Mouse (Mus musculus): Measurements from ENCODE around the gene Art2b. TPM values are rescaled to one million over a fixed set of nuclear protein-coding genes. Genes with fewer than 3 reads are reported as not detected.
"Not testable (repeated sequence)": the region's sequence is repeated elsewhere in the genome, so short reads cannot be mapped to it uniquely, and the experiment has no call there.

Art2b gene
- total RNA-seq (2021): not detected
- long read RNA-seq, experiment 1: 0 reads
- long read RNA-seq, experiment 2: 0 reads

DNA sequence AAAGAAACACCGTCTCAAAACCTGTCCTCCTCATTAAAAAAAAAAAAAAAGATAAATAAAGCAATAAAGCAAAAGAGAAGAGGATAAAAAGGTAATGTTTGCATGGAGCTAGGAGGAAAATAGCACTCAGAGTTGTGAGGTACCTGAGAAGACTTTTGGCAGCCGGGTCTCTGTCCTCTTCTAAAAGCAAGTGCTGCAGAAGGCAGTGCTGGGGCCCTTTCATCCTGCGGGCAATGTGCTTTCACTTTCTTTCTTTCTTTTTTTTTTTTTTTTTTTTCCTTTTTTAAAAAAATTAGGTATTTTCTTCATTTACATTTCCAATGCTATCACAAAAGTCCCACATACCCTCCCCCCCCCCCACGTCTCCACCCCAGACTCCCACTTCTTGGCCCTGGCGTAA lies at the start of gene Art2b:
TSS of gene Art2b (minus strand) at position 193 of the 400 bp plus-strand sequence.
- no peak for DNase-seq

DNA sequence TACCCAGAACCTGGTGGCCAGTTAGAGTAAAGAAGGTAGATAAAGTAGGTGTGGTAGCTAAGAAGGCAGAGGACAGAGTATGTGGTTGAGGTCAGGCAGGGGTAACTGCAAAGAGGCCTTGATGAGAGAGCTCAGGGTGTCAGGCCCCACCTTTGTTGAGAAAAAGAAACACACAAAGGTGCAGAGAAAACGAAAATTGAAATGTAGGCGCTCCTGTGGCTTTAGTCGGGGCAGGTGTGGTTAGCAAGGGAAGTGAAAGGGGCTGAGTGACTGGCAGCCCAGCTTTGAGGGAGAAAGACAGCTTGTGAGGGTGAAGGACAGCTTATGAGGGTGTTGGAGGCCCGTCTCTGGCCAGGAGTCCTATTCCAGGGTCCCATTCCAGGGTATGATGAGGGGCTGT lies 49.1 kb upstream of the Art2b start:
- no peak for DNase-seq

DNA sequence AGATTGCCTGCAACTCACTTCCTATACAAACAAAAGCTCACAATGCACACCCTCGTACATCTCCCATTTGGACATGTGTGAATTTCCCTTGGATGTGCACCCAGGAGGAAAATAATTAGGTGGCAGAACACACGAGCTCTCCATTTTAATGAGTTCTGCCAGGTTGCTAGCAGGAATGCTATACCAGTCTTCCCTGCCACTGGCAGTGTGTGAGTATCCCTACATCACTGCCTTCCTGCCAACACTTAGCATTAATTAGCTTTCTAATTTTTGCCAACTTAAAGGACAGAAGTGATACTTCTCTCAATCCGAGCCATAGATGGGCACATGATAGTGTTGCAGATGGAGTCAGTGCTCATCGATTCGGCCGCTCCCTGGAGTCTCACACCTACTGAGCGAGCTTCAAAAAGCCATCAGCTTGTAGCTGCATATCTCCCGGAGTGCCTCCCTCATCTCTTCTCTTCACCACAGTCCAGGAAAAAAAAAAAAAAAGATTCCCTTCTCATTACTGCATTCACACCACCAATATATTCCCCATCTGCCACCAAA lies 48.3 kb upstream of the Art2b start:
- DNase-seq: no peak

DNA sequence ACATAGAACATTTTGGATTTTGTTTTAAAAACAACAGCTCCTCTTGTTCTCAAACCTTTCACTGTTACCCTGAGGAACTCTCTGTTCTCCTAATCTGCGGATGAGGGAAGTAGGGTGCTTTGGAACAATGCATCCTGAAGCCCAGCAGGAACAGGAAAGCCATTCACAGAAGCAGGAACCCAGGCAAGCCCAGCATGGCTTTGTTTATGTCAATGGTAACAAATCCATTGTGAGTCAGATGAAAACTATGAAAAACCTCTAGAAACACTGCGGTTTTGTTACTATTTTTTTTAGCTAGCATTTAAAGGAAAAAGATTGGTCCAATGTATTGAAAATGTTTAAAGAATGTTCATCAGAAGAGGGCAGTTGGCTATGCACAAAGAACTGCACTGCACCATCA lies 43.1 kb upstream of the Art2b start:
- DNase-seq: no peak

DNA sequence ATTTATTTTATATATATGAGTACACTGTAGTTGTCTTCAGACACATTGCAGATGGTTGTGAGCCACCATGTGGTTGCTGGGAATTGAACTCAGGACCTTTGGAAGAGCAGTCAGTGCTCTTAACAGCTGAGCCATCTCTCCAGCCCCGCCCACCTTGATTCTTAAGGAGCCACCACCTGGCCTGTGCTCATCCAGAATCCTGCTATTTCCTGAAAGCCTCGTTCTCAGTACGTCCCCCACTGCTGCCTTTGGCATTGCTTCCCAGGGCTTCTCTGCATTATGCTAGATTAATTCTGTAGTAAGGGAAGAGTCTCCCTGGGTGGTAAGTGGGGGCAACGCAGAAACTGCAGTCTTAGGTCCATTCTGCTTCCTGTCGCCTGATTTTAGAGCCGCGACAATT lies 41.8 kb upstream of the Art2b start:
- DNase-seq: not testable (repeated sequence)

DNA sequence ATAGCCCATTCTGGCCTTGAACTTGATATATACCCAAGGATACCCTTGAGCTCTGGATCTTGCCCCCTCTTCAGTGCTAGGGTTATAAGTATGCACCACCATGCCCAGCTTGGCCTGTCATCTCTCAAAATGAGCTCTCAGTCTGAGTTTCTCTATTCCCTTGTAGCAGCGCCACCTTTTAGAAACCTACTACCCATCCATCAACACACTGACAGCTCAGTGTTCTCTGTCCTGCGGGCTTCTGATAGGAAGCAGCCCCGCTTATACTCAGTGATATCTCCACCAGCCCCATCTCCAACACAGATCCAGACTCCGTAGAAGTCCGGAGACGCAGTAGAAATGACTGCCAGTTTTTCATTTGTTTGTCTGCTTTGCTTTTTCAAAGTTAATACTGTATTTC lies 38.9 kb upstream of the Art2b start:
- no peak for DNase-seq

DNA sequence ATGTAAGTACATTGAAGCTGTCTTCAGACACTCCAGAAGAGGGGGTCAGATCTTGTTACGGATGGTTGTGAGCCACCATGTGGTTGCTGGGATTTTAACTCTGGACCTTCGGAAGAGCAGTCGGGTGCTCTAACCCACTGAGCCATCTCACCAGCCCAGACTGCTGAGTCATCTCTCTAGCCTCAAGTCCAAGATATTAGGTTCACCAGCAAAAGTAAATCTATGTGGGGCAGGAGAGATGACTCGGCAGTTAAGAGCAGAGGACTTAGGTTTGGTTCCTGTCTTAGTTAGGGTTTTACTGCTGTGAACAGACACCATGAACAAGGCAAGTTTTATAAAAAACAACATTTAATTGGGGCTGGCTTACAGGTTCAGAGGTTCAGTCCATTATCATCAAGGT lies 36.5 kb upstream of the Art2b start:
- DNase-seq: not testable (repeated sequence)

DNA sequence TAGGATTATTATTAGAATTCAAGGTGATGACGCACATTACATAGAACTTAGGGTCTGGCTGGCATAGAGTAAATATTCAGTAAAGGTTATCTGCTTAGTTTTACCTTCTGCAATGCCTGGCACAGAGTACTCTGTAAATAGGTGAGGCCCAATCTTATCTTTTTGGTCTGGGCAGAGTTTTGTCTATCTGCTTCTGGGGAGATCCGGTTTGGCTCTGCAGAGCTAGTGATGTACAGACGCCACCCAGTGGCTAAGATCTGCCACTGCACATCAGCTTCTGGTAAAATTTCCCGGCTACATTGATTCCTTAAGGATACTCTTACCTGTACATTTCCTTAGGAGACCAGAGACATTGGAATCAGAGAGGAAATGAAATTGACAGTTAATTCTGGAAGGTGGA lies 35.0 kb upstream of the Art2b start:
- DNase-seq: peak; percentile 55 to 62

DNA sequence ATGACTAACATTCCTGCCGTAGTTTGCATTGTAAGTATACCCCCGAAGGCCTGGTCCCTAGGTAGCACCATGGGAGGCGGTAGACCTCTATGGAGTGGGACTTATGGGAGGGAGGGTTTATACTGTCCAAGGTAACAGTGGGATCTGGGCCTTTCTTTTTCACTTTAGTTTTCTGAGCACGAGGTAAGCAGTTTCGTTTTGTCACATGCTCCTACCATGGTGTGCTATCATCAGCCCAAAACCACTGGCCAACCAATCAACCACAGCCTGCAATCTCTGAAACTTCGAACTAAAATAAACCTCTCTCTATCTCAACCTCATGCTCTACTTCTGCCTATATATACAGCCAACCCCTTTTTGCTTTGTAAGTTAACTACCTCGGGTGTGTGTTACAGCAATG lies 32.9 kb upstream of the Art2b start:
- DNase-seq: no peak

DNA sequence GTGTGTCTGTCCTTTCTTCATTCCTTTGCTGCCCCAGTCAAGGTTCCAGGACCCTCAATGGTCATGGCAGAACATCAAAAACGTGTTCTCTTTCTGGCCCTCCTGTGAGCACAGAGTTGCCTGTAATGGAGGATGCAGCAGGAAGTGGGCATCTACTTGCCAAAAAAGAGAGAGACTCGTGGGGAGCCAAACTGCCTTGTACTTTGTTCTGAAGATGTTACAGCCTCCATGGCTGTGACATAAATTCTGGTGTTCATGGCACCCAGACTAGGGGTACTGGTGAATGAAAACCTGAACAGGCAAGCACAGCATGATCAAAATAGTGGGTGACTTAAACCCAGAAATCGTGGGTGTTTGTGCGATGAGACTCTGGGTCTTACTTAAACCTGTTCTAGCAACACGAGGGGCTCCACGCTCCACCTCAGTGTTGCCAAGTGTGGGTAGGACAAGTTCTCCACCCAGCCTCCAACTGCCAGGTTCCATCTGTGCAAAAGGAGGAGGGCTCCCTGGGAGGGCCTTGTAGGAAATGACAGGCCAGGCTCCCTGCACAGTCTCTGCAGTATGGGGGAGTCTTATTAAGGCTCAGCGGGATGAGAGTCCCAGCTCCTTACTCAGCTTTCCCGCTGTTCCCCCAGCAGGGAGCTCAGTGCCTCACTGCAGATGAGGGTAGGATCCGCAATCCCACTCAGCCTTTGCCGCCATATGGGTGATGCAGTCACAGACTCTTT lies 32.2 kb upstream of the Art2b start:
- no peak for DNase-seq

DNA sequence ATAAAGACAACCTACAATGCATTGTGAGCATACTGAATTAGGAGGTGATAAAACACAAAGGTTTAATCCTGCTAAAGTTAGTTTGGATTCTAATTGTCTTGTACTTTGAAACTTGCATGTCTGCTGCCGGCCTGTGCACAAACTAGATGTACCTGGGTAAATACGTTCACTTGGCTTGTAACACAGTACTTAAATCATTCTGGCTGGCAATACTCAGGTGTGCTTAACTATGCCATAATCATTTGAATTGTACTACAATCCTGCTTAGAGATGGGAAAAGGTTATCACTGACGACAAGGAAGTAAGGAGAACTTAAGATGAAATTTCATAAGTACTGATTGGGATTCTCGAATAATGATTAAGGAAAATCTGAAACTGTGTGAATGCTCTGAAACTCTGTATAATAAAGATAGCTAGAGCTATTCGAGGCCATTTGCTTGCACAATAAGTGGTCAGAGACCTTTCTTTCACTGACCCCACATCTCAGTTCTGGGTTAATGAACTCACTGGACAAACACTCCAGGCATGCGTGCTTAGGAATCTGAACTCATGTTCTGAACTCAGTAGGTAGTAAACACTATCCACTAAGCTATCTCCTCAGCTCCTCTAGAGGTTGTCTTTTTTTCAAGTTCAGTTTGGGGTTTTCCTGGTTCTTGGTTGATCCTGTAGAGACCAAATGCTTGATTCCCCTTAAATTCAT lies 30.9 kb upstream of the Art2b start:
- DNase-seq: no peak

DNA sequence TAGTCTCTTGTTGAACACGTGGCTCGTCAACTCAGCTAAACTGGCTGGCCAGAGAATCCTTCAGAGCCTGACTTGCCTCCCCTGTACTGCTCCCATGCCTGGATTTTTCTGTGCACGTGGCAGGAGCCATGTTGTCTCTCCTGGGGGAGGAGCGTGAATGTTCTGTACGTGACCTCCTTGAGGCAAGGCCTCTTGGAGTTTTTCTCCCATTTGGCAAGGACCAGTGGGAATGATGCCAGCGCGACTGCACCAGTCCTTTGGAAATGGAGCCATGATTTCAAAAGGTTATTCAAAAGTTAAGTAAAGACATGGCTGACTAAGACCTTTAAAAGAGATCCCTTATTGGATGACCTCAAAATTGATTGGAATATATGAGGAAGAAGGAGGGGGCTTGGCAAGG lies 30.0 kb upstream of the Art2b start:
- DNase-seq: peak; percentile 74 to 78

DNA sequence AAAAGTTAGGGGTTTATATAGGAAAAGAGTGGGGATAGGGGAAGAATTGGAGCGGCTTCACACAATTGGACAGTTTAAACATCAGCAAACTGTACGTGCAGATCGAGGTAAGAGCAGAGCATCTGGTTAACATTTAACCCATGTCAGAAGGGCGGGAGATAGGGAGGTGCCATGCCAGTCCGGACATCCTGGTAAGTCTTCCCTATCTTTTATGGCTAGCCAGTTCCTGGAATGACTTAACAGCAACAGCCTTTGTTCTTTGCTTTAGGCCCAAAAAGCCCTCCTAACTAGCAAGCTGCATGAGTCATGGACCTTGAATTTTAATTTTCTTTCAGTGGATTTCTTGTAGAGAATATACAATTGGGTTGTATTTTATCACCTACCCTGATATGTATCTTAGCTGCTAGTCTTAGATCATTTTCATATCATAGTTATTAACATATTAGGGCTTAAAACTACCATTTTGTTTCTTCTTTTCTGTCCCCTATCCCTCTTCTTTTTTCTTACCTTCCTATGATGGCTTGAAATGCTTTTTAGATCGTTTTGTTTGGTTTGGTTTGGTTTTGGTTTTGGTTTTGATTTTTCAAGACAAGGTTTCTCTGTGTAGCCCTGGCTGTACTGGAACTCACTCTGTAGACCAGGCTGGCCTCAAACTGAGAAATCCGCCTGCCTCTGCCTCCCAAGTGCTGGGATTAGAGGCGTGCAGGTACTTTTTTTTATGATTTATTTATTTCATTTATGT lies 27.6 kb upstream of the Art2b start:
- DNase-seq: not testable (repeated sequence)

DNA sequence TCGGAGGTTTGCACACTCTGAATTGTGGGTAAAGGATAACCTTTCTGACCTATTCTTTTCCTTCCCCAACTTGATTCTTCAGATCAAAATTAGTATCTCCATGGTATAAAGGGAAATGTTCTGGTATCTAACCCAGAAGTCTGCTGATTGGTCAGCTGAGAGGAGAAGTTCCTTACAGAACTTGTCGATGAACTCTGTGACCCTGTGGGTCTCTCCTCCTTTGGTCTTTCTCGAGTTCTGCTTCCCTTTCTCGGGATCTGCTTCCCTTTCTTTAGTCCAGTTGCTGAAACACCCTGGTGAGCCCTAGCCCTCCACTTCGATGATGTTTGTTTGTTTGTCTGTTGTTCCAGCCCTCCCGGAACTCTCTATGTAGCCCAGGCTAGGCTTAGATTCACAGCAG lies 22.4 kb upstream of the Art2b start:
- DNase-seq: no peak

DNA sequence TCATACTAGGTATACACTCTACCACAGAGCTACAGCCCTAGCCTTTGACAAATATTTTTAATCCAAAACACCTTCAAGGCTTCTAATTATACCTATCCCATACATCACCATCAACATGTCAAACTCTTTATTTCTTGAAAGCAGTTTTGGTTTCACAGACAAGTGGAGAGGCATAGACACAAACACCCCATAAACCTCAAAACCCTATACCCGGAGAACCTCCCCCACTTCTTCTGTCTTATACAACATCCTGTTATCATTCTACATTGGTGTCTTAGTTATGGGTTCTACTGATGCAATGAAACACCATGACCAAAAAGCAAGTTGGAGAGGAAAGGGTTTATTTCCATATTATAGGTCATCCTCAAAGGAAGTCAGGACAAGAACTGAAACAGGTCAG lies 15.0 kb upstream of the Art2b start:
- no peak for DNase-seq

DNA sequence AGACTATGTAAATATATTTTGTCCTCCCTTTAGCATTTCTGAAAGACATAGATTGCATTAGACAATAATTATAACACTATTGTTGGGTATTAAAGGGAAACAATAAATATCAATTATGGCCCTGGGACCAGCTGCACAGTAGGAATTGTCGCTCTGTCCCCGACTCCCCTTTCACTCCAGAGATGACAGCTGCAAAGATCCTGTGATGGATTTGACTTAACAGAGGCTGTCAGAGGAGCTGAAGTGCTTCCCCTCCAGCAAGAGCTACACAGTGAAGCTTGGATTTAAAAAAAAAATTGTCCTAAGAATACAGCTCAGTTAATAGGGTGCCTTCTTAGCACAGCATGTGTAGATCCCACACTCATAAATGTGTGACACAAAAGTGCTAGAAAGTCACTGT lies 13.1 kb upstream of the Art2b start:
- no peak for DNase-seq

DNA sequence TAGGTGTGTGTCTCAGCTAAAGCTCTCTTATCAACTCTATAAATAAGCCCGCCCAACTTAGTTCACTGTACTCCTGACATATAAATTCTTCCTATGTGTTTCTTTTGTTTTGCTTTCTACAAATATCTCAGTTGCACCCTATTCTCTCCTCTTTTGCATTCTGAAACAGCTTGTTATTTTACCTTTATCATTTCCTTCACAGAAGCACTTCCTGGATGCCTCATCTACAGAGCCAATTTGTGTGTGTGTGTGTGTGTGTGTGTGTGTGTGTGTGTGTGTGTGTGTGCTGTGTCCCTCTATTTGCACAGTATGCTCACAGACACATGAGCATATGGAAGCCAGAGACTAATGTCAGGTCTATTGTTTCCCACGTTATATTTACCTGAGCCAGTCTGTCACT lies 9.6 kb upstream of the Art2b start:
- no peak for DNase-seq

DNA sequence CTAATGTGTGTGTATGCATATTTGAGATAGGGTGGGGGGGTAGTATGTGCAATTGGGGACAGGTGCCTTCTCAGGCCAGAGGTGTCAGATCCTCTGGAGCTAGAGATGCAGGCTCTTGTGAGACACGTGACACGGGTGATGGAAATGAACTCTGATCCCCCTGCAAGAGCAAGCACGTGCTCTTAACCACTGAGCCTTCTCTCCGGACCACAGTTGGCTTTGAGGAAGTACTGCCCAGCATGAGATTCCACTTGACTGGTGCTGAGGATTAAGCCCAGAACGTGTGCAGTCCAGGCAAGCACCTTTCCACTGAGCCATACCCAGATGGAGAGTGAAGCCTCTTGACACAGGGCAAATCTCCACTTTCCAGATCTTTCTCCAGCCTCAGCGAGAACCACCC lies 1.1 kb downstream of the Art2b start:
- DNase-seq: not testable (repeated sequence)

DNA sequence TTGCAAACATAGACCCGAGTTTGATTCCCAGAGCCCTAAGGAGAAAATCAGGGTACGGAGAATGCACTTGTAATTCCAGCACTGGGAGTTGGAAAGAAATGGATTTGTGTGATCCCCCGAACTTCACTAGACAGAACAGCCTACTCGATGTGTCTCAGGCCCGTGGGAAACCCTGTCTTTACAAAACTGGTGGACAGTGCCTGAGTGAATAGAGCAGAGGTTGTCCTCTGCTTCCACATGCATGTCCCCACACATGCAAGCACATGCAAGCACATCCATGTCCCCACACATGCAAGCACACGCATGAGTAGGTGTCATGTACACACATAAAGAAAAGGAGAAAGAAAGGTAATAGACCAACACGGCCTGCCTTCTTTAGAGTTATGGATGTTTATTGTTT lies 3.4 kb downstream of the Art2b start:
- DNase-seq: no peak

DNA sequence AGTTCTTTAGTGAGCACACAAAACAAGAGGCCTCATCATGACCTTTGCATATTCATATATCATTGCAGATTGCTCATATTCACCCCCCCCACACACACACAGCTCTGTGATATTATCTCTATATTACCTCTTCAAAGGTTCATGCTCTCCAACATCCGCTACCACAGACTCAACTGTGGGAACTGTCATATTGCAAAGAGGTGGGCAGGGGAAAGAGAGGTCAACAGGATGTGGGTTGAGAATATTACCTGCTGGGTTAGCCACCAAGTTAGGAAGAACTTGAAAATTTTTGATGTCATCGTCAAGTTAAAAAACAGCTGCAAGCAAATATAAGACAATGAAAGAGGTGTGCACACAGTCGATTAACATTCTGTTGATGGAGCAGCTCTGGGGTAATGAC lies 4.5 kb downstream of the Art2b start:
- not testable (repeated sequence) for DNase-seq

DNA sequence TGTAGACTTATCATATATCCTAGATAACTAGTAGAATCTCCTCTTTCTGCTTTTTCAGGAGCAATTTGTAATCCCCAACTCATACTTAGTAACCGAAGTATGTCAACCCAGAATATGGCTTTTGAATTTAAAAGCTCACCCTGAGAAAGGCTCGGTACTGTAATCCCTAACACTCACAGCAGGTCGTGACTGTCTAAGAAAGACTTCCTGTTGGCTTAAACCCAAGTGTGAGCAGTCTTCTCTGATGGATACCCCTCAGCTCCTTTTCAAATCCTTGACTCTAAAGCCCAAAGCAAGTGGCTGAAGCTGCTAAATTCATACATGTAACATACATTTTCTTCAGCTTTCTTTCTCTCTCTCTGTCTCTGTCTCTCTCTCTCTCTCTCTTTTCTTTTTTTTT lies 11.0 kb downstream of the Art2b start:
- DNase-seq: no peak

DNA sequence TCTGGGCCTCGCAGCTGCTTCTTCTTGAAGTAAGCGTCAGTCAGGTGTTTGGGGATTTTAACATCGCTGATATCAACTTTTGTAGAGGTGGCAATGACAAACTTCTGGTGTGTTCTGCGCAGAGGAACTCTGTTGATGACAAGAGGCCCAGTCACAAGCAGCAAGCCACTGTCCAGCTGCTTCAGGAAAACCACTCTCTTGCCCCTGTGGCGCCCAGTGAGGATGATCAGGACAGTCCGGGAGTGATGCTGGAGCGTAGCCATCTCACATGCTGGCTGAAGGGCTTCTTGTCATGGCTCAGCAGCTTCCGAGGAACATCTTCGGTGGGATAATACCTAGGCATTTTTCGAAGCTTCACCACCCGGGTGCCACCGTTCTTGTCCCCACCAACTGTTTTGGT lies 11.8 kb downstream of the Art2b start:
- not testable (repeated sequence) for DNase-seq

DNA sequence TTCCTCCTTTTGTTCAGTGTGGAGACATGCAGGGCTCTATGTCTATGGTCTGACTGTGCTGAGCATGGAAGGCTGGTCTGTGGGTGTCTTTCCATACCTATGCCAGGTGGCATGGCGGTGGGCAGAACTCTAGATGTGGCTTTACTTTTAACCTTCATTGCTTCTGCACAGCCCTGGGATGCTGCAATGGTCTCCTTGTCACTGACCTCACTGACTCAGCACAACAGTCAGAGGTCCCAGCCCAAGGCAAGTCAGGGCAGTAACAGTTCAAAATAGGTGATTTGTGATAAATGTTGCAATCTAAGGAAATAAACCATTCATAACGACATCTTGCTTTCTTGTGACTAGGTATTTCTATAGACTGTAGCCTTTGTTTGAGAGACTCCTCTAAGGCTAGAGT lies 21.3 kb downstream of the Art2b start:
- DNase-seq: peak; percentile 37 to 51
